Mouse (Mus musculus): Measurements from ENCODE around the gene Smim20. TPM values are rescaled to one million over a fixed set of nuclear protein-coding genes. Genes with fewer than 3 reads are reported as not detected.

Gene Smim20
- polyA plus RNA-seq, 1 experiment from 2014 or later, result 71.3 TPM

DNA sequence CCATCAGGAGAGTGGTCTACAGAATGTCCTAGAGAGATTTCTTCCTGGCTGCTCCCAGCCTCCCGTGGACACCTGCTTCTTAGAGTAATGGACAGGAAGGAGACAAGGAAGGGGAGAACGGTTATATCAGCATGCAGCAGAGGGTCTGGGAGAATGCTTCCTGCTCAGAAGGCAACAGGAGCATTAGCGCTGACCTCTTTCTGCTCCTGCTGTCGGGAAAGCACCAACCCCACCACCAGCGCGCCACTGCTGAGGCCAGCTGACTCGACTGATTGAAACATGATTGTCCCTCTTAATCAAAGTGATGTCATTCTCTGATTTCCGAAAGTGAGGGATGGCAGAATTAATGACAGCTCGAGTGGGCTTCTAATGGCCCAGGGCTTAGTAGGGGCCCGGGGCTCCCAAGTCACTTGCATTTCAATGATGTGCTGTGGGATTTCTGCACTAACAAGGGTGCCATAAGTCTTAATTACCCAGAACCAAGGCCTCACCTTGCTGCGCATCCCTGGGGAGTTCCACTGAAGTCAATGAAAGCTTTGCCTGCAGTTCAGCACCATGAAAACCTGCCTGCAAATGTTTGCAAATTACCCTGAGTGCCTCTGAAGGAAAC lies 26.9 kb upstream of the Smim20 start:
- H3K36me3 ChIP-seq (ENCODE audit: control insufficient read depth, insufficient read depth, low read length), result no peaks in the 10 kb centered on the region
- no peaks in the 10 kb centered on the region for H3K27me3 ChIP-seq (ENCODE audit: control insufficient read depth, insufficient read depth, low read length)
- H3K9ac ChIP-seq (ENCODE audit: low read length), result no peak overlapping the region
- no peaks in the 10 kb centered on the region for H3K9me3 ChIP-seq (ENCODE audit: control insufficient read depth, low read length)
- ATAC-seq (replicated peaks; ENCODE audit: low FRiP score) (no peak), DNase-seq (ENCODE audit: low spot score) (no peak)
- H3K4me1 ChIP-seq (replicated peaks; ENCODE audit: control insufficient read depth, insufficient read depth, low read length), result no peaks in the 10 kb centered on the region; the same call in 1 of the 2 replicates
- H3K27ac ChIP-seq (ENCODE audit: low read depth, low read length), result no peak overlapping the region
- no peak overlapping the region for H3K4me2 ChIP-seq (ENCODE audit: low read depth, low read length, severe bottlenecking)
- no peak overlapping the region for H3K4me3 ChIP-seq (ENCODE audit: low read depth, low read length)
- 48% methylated on average over 11 of the region's 11 CpGs for WGBS

- H3K9ac ChIP-seq (ENCODE audit: low read length), result no peak overlapping the region
- H3K4me2 ChIP-seq (ENCODE audit: low read depth, low read length, severe bottlenecking), result no peak overlapping the region
- H3K9me3 ChIP-seq (ENCODE audit: control insufficient read depth, low read length), result no peaks in the 10 kb centered on the region
- H3K27me3 ChIP-seq (ENCODE audit: control insufficient read depth, insufficient read depth, low read length), result no peaks in the 10 kb centered on the region
- no peak for DNase-seq (ENCODE audit: low spot score)
- H3K27ac ChIP-seq (ENCODE audit: low read depth, low read length), result no peak overlapping the region
- no peaks in the 10 kb centered on the region; the same call in 1 of the 2 replicates for H3K4me1 ChIP-seq (replicated peaks; ENCODE audit: control insufficient read depth, insufficient read depth, low read length)
- ATAC-seq (replicated peaks; ENCODE audit: low FRiP score), result no peak
- H3K36me3 ChIP-seq (ENCODE audit: control insufficient read depth, insufficient read depth, low read length), result no peaks in the 10 kb centered on the region
- no peak overlapping the region for H3K4me3 ChIP-seq (ENCODE audit: low read depth, low read length)
- WGBS, result 58% methylated on average over 2 of the region's 2 CpGs
Measured at GRCm38 (mm10) chr5:53241109-53241508, 25.8 kb upstream of the Smim20 start.

- H3K9me3 ChIP-seq (ENCODE audit: control insufficient read depth, low read length), result no peaks in the 10 kb centered on the region
- no peaks in the 10 kb centered on the region for H3K27me3 ChIP-seq (ENCODE audit: control insufficient read depth, insufficient read depth, low read length)
- no peaks in the 10 kb centered on the region for H3K36me3 ChIP-seq (ENCODE audit: control insufficient read depth, insufficient read depth, low read length)
- DNase-seq (ENCODE audit: low spot score) (no peak), ATAC-seq (replicated peaks; ENCODE audit: low FRiP score) (no peak)
- H3K4me2 ChIP-seq (ENCODE audit: low read depth, low read length, severe bottlenecking), result no peak overlapping the region
- H3K4me1 ChIP-seq (replicated peaks; ENCODE audit: control insufficient read depth, insufficient read depth, low read length), result no peaks in the 10 kb centered on the region; the same call in 1 of the 2 replicates
- no peak overlapping the region for H3K4me3 ChIP-seq (ENCODE audit: low read depth, low read length)
- no peak overlapping the region for H3K9ac ChIP-seq (ENCODE audit: low read length)
- no peak overlapping the region for H3K27ac ChIP-seq (ENCODE audit: low read depth, low read length)
- whole genome bisulfite sequencing, result 82% methylated on average over 5 of the region's 5 CpGs
Measured at GRCm38 (mm10) chr5:53241963-53242362, 24.9 kb upstream of the Smim20 start.

DNA sequence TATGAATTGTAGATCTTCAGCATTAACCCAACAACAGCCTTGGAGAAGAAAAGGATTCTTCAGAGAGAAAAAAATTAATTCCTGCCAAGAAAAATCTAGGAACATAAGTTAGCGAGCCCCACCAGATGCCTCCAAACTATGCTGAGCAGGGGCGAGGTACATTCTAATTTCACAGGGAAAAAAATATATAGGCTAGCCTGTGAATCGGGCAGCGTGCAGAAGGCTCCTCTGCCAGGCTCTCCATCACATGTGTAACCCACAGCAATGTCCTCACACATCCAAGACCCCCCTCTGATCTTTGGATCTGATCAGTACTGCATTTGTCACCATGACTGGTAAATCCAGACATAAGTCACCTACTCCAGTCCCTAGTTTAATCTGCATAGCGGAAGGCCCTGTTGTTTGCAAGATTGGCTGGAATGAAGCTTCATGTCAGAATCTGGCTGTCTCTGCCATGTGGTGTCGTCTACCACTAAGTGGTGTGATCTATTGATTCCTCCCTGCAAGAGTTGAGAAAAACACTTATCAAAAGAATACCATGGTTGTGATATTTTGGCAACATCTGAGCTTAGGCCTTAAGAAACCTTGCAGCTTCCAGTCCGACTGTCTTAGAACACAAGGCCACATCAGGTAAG lies 23.9 kb upstream of the Smim20 start:
- no peak for ATAC-seq (replicated peaks; ENCODE audit: low FRiP score)
- WGBS, result 88% methylated on average over 7 of the region's 7 CpGs
- no peaks in the 10 kb centered on the region for H3K36me3 ChIP-seq (ENCODE audit: control insufficient read depth, insufficient read depth, low read length)

GRCm38 (mm10) chr5:53243933-53244332 lies 22.9 kb upstream of the Smim20 start:
- Histone ChIP-seq H3K4me3 (ENCODE audit: low read depth, low read length) (no peak overlapping the region), H3K9ac (ENCODE audit: low read length) (no peak overlapping the region), H3K4me2 (ENCODE audit: low read depth, low read length, severe bottlenecking) (no peak overlapping the region), H3K9me3 (ENCODE audit: control insufficient read depth, low read length) (no peaks in the 10 kb centered on the region), H3K36me3 (ENCODE audit: control insufficient read depth, insufficient read depth, low read length) (no peaks in the 10 kb centered on the region), H3K27me3 (ENCODE audit: control insufficient read depth, insufficient read depth, low read length) (no peaks in the 10 kb centered on the region), H3K27ac (ENCODE audit: low read depth, low read length) (no peak overlapping the region), H3K4me1 (replicated peaks; ENCODE audit: control insufficient read depth, insufficient read depth, low read length) (peaks cover 2% of the 10 kb centered on the region; the same call in 1 of the 2 replicates)
- 85% methylated on average over 10 of the region's 10 CpGs for WGBS
- DNase-seq (ENCODE audit: low spot score) (no peak), ATAC-seq (replicated peaks; ENCODE audit: low FRiP score) (no peak)

More for the DNA sequence above, 23.9 kb upstream of the Smim20 start:
- Histone ChIP-seq H3K27ac (ENCODE audit: low read depth, low read length) (no peak overlapping the region), H3K9ac (ENCODE audit: low read length) (no peak overlapping the region), H3K4me2 (ENCODE audit: low read depth, low read length, severe bottlenecking) (no peak overlapping the region), H3K27me3 (ENCODE audit: control insufficient read depth, insufficient read depth, low read length) (no peaks in the 10 kb centered on the region), H3K9me3 (ENCODE audit: control insufficient read depth, low read length) (no peaks in the 10 kb centered on the region), H3K4me3 (ENCODE audit: low read depth, low read length) (no peak overlapping the region), H3K4me1 (replicated peaks; ENCODE audit: control insufficient read depth, insufficient read depth, low read length) (no peaks in the 10 kb centered on the region; the same call in 1 of the 2 replicates)
- DNase-seq (ENCODE audit: low spot score), result no peak

GRCm38 (mm10) chr5:53248499-53248898 lies 18.4 kb upstream of the Smim20 start:
- ATAC-seq (replicated peaks; ENCODE audit: low FRiP score) (peak; percentile 58), DNase-seq (ENCODE audit: low spot score) (no peak)
- Histone ChIP-seq H3K9me3 (ENCODE audit: control insufficient read depth, low read length) (no peaks in the 10 kb centered on the region), H3K4me2 (ENCODE audit: low read depth, low read length, severe bottlenecking) (no peak overlapping the region), H3K27ac (ENCODE audit: low read depth, low read length) (no peak overlapping the region), H3K4me1 (replicated peaks; ENCODE audit: control insufficient read depth, insufficient read depth, low read length) (0 out of 2 replicates have a peak, but pooled peaks cover 4% of the 10 kb centered on the region), H3K9ac (ENCODE audit: low read length) (no peak overlapping the region), H3K36me3 (ENCODE audit: control insufficient read depth, insufficient read depth, low read length) (no peaks in the 10 kb centered on the region), H3K4me3 (ENCODE audit: low read depth, low read length) (no peak overlapping the region), H3K27me3 (ENCODE audit: control insufficient read depth, insufficient read depth, low read length) (no peaks in the 10 kb centered on the region)
- 19% methylated on average over 11 of the region's 11 CpGs for WGBS

- WGBS, result 77% methylated on average over 4 of the region's 4 CpGs
- Histone ChIP-seq H3K9me3 (ENCODE audit: control insufficient read depth, low read length) (no peaks in the 10 kb centered on the region), H3K36me3 (ENCODE audit: control insufficient read depth, insufficient read depth, low read length) (no peaks in the 10 kb centered on the region), H3K4me3 (ENCODE audit: low read depth, low read length) (no peak overlapping the region), H3K9ac (ENCODE audit: low read length) (no peak overlapping the region), H3K4me1 (replicated peaks; ENCODE audit: control insufficient read depth, insufficient read depth, low read length) (0 out of 2 replicates have a peak, but pooled peaks cover 4% of the 10 kb centered on the region), H3K27ac (ENCODE audit: low read depth, low read length) (no peak overlapping the region), H3K27me3 (ENCODE audit: control insufficient read depth, insufficient read depth, low read length) (no peaks in the 10 kb centered on the region), H3K4me2 (ENCODE audit: low read depth, low read length, severe bottlenecking) (no peak overlapping the region)
- DNase-seq (ENCODE audit: low spot score), result peak; percentile 59
- ATAC-seq (replicated peaks; ENCODE audit: low FRiP score), result peak; percentile 84
Measured at GRCm38 (mm10) chr5:53249431-53250061, 17.3 kb upstream of the Smim20 start.

- no peak overlapping the region for H3K4me2 ChIP-seq (ENCODE audit: low read depth, low read length, severe bottlenecking)
- no peak overlapping the region for H3K9ac ChIP-seq (ENCODE audit: low read length)
- H3K27me3 ChIP-seq (ENCODE audit: control insufficient read depth, insufficient read depth, low read length), result no peaks in the 10 kb centered on the region; the same call in 1 of the 2 replicates
- H3K9me3 ChIP-seq (ENCODE audit: control insufficient read depth, low read length), result no peaks in the 10 kb centered on the region
- WGBS, result 87% methylated on average over 5 of the region's 5 CpGs
- peaks cover 2% of the 10 kb centered on the region; the same call in 1 of the 2 replicates for H3K4me1 ChIP-seq (replicated peaks; ENCODE audit: control insufficient read depth, insufficient read depth, low read length)
- H3K4me3 ChIP-seq (ENCODE audit: low read depth, low read length), result no peak overlapping the region
- ATAC-seq (replicated peaks; ENCODE audit: low FRiP score) (no peak), DNase-seq (ENCODE audit: low spot score) (no peak)
- H3K27ac ChIP-seq (ENCODE audit: low read depth, low read length), result no peak overlapping the region
- H3K36me3 ChIP-seq (ENCODE audit: control insufficient read depth, insufficient read depth, low read length), result no peaks in the 10 kb centered on the region
Measured at GRCm38 (mm10) chr5:53254154-53254553, 12.7 kb upstream of the Smim20 start.

Measured in forebrain, embryonic 11.5 days (tissue).